Mouse (Mus musculus) C2C12 (cell line): Measurements from ENCODE around the gene Ogfod1. TPM values are rescaled to one million over a fixed set of nuclear protein-coding genes. Genes with fewer than 3 reads are reported as not detected.
A peak's percentile ranks its signal among the peaks of the same experiment; 100 is the strongest.

Source experiments
- H3K27me3 ChIP-seq: one replicate; pipeline ENCODE4 v1.6.1; 2011; ENCODE audit not compliant: control insufficient read depth, insufficient read depth, insufficient read length
- H3K36me3 ChIP-seq: one replicate; pipeline ENCODE4 v1.6.1; 2011; ENCODE audit not compliant: control insufficient read depth, insufficient read depth
- H3K4me3 ChIP-seq: one replicate; pipeline ENCODE4 v1.5.1; 2011; ENCODE audit warnings: mild to moderate bottlenecking, control low read depth; ENCODE audit not compliant: poor library complexity, insufficient read depth, severe bottlenecking
- H3K79me2 ChIP-seq: one replicate; pipeline ENCODE4 v1.6.1; 2011; ENCODE audit not compliant: control insufficient read depth, insufficient read depth
- H3K79me3 ChIP-seq: one replicate; pipeline ENCODE4 v1.6.1; 2011; ENCODE audit warnings: low read depth, control low read depth
- H3ac ChIP-seq: one replicate; pipeline ENCODE3; 2011; ENCODE audit warnings: low read depth; ENCODE audit not compliant: control insufficient read depth, insufficient read length
- CEBPB ChIP-seq: IDR thresholded peaks from one replicate; pipeline ENCODE4 v1.6.1; 2011; ENCODE audit warnings: low read depth, mild to moderate bottlenecking, control low read depth, moderate library complexity
- CTCF ChIP-seq: IDR thresholded peaks from one replicate; pipeline ENCODE4 v1.5.1; 2011; ENCODE audit not compliant: control insufficient read depth, insufficient read depth, insufficient read length
- FOSL1 ChIP-seq: IDR thresholded peaks from one replicate; pipeline ENCODE4 v1.8.0; 2011; ENCODE audit warnings: mild to moderate bottlenecking, low read length; ENCODE audit not compliant: poor library complexity, insufficient read depth, severe bottlenecking
- MAX ChIP-seq: IDR thresholded peaks from one replicate; pipeline ENCODE4 v1.6.1; 2011; ENCODE audit warnings: mild to moderate bottlenecking, control low read depth
- MYOD1 ChIP-seq: IDR thresholded peaks from one replicate; pipeline ENCODE4 v1.6.1; 2011; ENCODE audit warnings: low read depth; ENCODE audit not compliant: control insufficient read depth, insufficient read length
- MYOG ChIP-seq: IDR thresholded peaks from one replicate; pipeline ENCODE4 v1.6.1; 2011; ENCODE audit not compliant: control insufficient read depth, insufficient read length; ENCODE audit errors: extremely low read depth
- USF1 ChIP-seq: IDR thresholded peaks from one replicate; pipeline ENCODE4 v1.6.1; 2011; ENCODE audit warnings: low read depth, mild to moderate bottlenecking, control low read depth, moderate library complexity
- long read RNA-seq, 2 experiments: library from polyadenylated mRNA; unstranded; transcript quantifications; one replicate each; pipeline ENCODE4 v2.0.0; 2019 to 2020
- polyA plus RNA-seq: library from polyadenylated mRNA; unstranded; fragments of >200 nt; fragmentation: generic; extraction: Trizol; gene quantifications from one replicate; pipeline ENCODE4 v1.2.1, GENCODE M21; 2012; ENCODE audit warnings: missing spikeins

Ogfod1 gene
- polyA plus RNA-seq: 9.7 TPM
- long read RNA-seq, experiment 1, full-length matches to known transcripts: 1 of 7 reads
- long read RNA-seq, experiment 1, partial matches to known transcripts: 0 of 7 reads
- long read RNA-seq, experiment 1, other reads (novel, unspliced or antisense): 6 of 7 reads
- long read RNA-seq, experiment 2, full-length matches to known transcripts: 118 of 201 reads
- long read RNA-seq, experiment 2, partial matches to known transcripts: 2 of 201 reads
- long read RNA-seq, experiment 2, other reads (novel, unspliced or antisense): 81 of 201 reads

DNA sequence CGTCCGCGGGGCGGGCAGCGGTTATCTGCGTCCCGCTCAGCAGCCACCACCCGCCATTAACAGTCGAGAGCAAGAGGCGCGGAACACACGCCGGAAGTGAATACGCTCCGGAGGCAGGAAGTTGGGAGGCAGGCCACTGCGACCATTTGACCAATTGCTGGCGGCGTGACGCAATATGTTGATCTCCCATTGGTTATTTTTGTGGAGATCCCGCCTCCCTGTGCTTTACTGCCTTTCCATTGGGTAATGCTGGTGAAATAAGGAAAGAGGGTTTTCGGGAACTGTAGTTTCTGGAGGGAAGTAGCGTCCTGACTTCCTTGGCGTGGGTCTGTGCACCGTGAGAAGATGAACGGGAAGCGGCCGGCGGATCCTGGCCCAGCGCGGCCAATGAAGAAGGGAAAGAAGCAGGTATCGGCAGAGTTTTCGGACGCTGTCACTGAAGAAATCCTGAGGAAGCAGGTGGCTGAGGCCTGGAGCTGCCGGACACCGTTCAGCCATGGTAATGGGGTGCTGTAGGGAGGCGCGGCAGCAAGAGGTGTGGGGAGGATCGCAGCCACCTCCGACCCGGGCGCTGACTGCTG lies at the start of gene Ogfod1, which contains the start of gene Nudt21:
TSS of gene Ogfod1 (plus strand) at position 255 of the 581 bp plus-strand sequence.
TSS of gene Nudt21 (minus strand) at position 88 of the 581 bp plus-strand sequence.
- H3K4me3 ChIP-seq: peak within 1 kb of the TSS; percentile 68
- TF ChIP-seq CEBPB (peak; percentile 88), FOSL1 (no peak), USF1 (peak; percentile 2), MAX (no peak), CTCF (no peak)
- peaks cover 50% of the 10 kb centered on the region for H3K79me3 ChIP-seq
- peaks cover 20% of the 10 kb centered on the region for H3K36me3 ChIP-seq
- peak within 1 kb of the TSS; percentile 93 for H3ac ChIP-seq
- H3K27me3 ChIP-seq: no peaks in the 10 kb centered on the region
- H3K79me2 ChIP-seq: peaks cover 67% of the 10 kb centered on the region

DNA sequence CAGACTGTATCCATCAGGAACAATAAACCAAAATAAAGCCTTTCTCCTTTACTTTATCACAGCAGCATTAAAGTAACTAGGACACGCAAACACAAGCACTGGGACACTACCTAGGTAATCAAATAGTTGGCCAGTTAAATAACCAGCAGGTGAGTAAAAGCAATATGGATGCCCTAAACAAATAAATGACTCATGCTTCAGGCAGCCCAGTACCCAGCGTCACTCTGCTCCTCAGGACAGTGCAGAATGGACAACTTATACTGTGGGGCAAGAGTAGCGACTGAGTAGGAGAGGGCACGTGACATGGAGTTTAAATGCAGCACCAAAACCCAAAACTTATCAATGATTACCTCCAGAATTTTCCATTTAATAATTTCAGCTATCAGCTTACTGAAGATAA lies 47.3 kb upstream of the Ogfod1 start:
- Histone ChIP-seq H3K79me3 (no peaks in the 10 kb centered on the region), H3K4me3 (no peak overlapping the region), H3K27me3 (no peaks in the 10 kb centered on the region), H3K36me3 (peaks cover 71% of the 10 kb centered on the region), H3K79me2 (no peaks in the 10 kb centered on the region), H3ac (no peak overlapping the region)
- no peak for TF ChIP-seq CTCF
- TF ChIP-seq FOSL1: no peak

DNA sequence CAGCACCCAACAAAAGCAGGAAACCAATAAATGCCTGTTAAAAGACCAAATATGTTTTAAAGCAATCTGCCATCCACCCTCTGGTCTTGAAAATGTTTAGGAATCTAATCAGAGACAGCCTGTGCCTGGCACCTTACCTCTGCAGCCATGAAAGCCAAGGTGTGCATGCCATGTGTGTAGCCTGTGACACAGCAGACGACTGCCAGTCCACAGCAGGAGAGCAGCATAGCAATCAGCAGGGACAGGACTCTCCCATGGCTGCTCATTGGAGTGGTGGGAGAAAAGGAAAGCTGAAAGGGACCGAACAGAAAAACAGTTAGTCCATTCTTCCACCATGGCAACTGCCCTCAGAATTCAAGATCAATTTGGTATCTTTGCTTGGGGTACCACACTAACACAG lies 38.0 kb upstream of the Ogfod1 start:
- Histone ChIP-seq H3K79me3 (no peaks in the 10 kb centered on the region), H3ac (no peak overlapping the region), H3K79me2 (no peaks in the 10 kb centered on the region), H3K27me3 (no peaks in the 10 kb centered on the region), H3K36me3 (peaks cover 48% of the 10 kb centered on the region), H3K4me3 (no peak overlapping the region)
- no peak for TF ChIP-seq USF1
- TF ChIP-seq MYOG: no peak
- no peak for TF ChIP-seq FOSL1
- TF ChIP-seq MAX: no peak
- no peak for TF ChIP-seq CTCF
- TF ChIP-seq MYOD1: no peak
- no peak for TF ChIP-seq CEBPB

GRCm38 (mm10) chr8:94004139-94004538 lies 32.9 kb upstream of the Ogfod1 start:
- Histone ChIP-seq H3K27me3 (no peaks in the 10 kb centered on the region), H3K79me3 (peaks cover 35% of the 10 kb centered on the region), H3K36me3 (peaks cover 46% of the 10 kb centered on the region), H3ac (no peak overlapping the region), H3K4me3 (no peak overlapping the region), H3K79me2 (peaks cover 51% of the 10 kb centered on the region)
- TF ChIP-seq MYOG: no peak
- no peak for TF ChIP-seq USF1
- no peak for TF ChIP-seq MYOD1
- no peak for TF ChIP-seq MAX
- TF ChIP-seq FOSL1: no peak
- no peak for TF ChIP-seq CTCF

GRCm38 (mm10) chr8:94009243-94009845 lies 27.7 kb upstream of the Ogfod1 start:
- Histone ChIP-seq H3K79me3 (peaks cover 61% of the 10 kb centered on the region), H3K27me3 (no peaks in the 10 kb centered on the region), H3K36me3 (peaks cover 13% of the 10 kb centered on the region), H3ac (no peak overlapping the region), H3K4me3 (no peak overlapping the region), H3K79me2 (peaks cover 76% of the 10 kb centered on the region)
- TF ChIP-seq CTCF (no peak), FOSL1 (no peak), USF1 (no peak), MYOG (no peak), MAX (no peak), MYOD1 (no peak), CEBPB (no peak)
